Mouse (Mus musculus) liver, embryonic 16.5 days (tissue): ENCODE measurements around the gene Rgs3. TPM values are rescaled to one million over a fixed set of nuclear protein-coding genes. Genes with fewer than 3 reads are reported as not detected.

Source experiments
- ATAC-seq: fragments of 200-750 bp; cut with Nextera tagmentation; 2 replicates; pipeline ENCODE4 v1.8.0; 2017; ENCODE audit warnings: low read depth, mild to moderate bottlenecking, moderate number of reproducible peaks, moderate library complexity
- H3K27ac ChIP-seq: fragments of 300-500 bp; sonication (generic); 2 replicates; pipeline ENCODE4 v1.5.1; 2014; ENCODE audit warnings: mild to moderate bottlenecking, low read length
- H3K27me3 ChIP-seq: fragments of 300-500 bp; sonication (generic); 2 replicates; pipeline ENCODE4 v1.6.1; 2014; ENCODE audit warnings: low read depth, low read length, mixed read lengths; ENCODE audit not compliant: control insufficient read depth, insufficient read depth
- H3K36me3 ChIP-seq: fragments of 300-500 bp; sonication (generic); 2 replicates; pipeline ENCODE4 v1.6.1; 2014; ENCODE audit warnings: mild to moderate bottlenecking; ENCODE audit not compliant: control insufficient read depth, insufficient read depth
- H3K4me1 ChIP-seq: fragments of 300-500 bp; sonication (generic); 2 replicates; pipeline ENCODE4 v1.6.1; 2014; ENCODE audit warnings: low read depth, low read length, mixed read lengths; ENCODE audit not compliant: control insufficient read depth
- H3K4me2 ChIP-seq: fragments of 300-500 bp; sonication (generic); 2 replicates; pipeline ENCODE4 v1.6.1; 2014; ENCODE audit warnings: low read depth, low read length, mixed read lengths
- H3K4me3 ChIP-seq: fragments of 300-500 bp; sonication (generic); 2 replicates; pipeline ENCODE4 v1.5.1; 2014; ENCODE audit warnings: low read depth, mild to moderate bottlenecking, low read length
- H3K9ac ChIP-seq: fragments of 300-500 bp; sonication (generic); 2 replicates; pipeline ENCODE4 v1.6.1; 2014; ENCODE audit warnings: low read depth, low read length
- H3K9me3 ChIP-seq: fragments of 300-500 bp; sonication (generic); replicated peaks from 2 replicates; pipeline ENCODE4 v1.6.1; 2016; ENCODE audit warnings: low read length; ENCODE audit not compliant: control insufficient read depth
- WGBS: fragments of 180-500 bp; shearing (Covaris S2); extraction: QIAGEN DNeasy Blood & Tissue Kit; methylation state at CpG from one replicate; pipeline ENCODE4 v1.1.7; 2014; ENCODE audit not compliant: insufficient replicate concordance; 5-methylcytosine and 5-hydroxymethylcytosine counted together
- polyA plus RNA-seq: library from polyadenylated mRNA; unstranded; fragments of >200 nt; fragmentation: Nextera tagmentation; extraction: Ambion mirVana; gene quantifications from 2 replicates; pipeline ENCODE4 v1.2.1, GENCODE M21; 2015

The Rgs3 gene
- polyA plus RNA-seq, 1 experiment from 2014 or later = 7.0 TPM

- peak overlapping the region; percentile 87 for H3K4me2 ChIP-seq
- 28% methylated on average over 10 of the region's 10 CpGs for WGBS
- no peak for ATAC-seq
- H3K36me3 ChIP-seq = peaks cover 20% of the 10 kb centered on the region
- no peaks in the 10 kb centered on the region for H3K27me3 ChIP-seq
- H3K9ac ChIP-seq = peak overlapping the region; percentile 91
- no peaks in the 10 kb centered on the region for H3K9me3 ChIP-seq
- peak overlapping the region; percentile 98 for H3K27ac ChIP-seq
- H3K4me1 ChIP-seq = peaks cover 43% of the 10 kb centered on the region
- peak overlapping the region; percentile 72 for H3K4me3 ChIP-seq
These were observed 41.9 kb upstream of the Rgs3 start for GRCm38 (mm10) chr4:62517538-62518415.

- H3K27me3 ChIP-seq = no peaks in the 10 kb centered on the region
- WGBS = 31% methylated on average over 13 of the region's 13 CpGs
- H3K9ac ChIP-seq = peak overlapping the region; percentile 91
- peak overlapping the region; percentile 98 for H3K27ac ChIP-seq
- peaks cover 12% of the 10 kb centered on the region for H3K36me3 ChIP-seq
- peak overlapping the region; percentile 87 for H3K4me2 ChIP-seq
- no peak for ATAC-seq
- peak overlapping the region; percentile 72 for H3K4me3 ChIP-seq
- H3K9me3 ChIP-seq = no peaks in the 10 kb centered on the region
- peaks cover 39% of the 10 kb centered on the region for H3K4me1 ChIP-seq
These were observed 41.1 kb upstream of the Rgs3 start for GRCm38 (mm10) chr4:62518416-62519121.

DNA sequence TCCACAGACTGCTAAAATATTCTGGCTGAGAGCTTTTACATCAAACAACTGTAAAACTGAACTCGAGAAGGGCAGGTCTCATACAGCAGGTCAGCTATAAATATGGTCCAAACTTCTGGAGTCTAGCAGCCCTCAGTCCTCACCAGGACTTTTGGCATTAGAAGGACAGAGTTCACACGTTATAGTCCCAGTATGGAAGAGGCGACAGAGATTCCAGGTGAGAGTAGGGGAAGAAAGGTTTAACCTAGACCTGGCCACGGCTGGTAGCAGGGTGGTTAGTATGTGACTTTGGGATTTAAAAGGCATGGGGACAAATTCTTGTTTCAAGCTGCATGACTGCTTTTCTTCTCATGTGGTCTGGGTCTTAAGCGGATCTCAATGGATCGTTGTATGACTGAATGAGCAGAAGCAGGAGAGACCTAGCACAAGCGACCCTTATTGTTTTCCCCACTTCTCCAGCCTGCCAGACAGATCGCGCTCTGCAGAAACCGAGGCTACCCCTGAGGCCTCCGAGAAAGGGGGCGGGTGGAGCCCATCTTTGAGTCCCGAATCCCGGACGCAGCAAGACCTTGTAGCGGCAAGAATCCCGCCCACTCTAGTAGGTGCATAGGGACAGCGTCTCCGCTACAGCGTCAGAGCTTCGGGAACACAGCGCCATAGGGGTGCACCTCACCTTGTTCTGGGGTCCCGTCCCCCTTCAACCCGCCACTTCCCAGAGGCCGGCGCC lies 40.4 kb upstream of the Rgs3 start:
- ATAC-seq = peak; percentile 4
- WGBS = 1% methylated on average over 26 of the region's 26 CpGs
- H3K36me3 ChIP-seq = peaks cover 5% of the 10 kb centered on the region; the same call in 1 of the 2 replicates
- H3K9ac ChIP-seq = peak overlapping the region; percentile 91
- H3K27ac ChIP-seq = peak overlapping the region; percentile 98
- peak overlapping the region; percentile 87 for H3K4me2 ChIP-seq
- no peaks in the 10 kb centered on the region for H3K27me3 ChIP-seq
- H3K4me3 ChIP-seq = peak overlapping the region; percentile 72
- peaks cover 38% of the 10 kb centered on the region for H3K4me1 ChIP-seq
- H3K9me3 ChIP-seq = no peaks in the 10 kb centered on the region

DNA sequence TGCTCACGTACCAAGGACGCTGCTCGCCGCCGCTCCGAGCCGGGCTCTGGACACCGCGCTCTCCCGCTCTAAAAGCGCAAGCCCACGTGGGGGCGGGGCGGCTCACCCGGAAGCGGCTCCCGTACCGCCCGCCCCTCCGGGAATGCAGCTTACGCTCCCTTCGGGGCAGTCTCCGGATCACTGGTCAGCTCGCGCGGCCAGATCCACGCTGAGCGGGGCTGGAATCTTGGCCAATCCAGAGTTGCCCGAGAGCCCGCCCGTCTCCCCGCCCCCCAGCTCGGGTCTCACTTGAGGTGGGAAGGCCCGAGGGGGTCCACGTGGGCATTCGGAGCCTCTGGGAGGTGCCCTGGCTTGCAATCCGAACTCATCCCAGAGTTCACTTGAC lies 39.8 kb upstream of the Rgs3 start, which contains the start of gene Alad:
TSS of gene Alad (minus strand) at position 70 of the 385 bp plus-strand sequence.
- H3K4me1 ChIP-seq = peaks cover 39% of the 10 kb centered on the region
- peak within 1 kb of the TSS; percentile 91 for H3K9ac ChIP-seq
- 0% methylated on average over 37 of the region's 37 CpGs for WGBS
- H3K4me3 ChIP-seq = peak within 1 kb of the TSS; percentile 72
- peak; percentile 55 for ATAC-seq
- H3K9me3 ChIP-seq = no peaks in the 10 kb centered on the region
- H3K27ac ChIP-seq = peak within 1 kb of the TSS; percentile 98
- H3K4me2 ChIP-seq = peak within 1 kb of the TSS; percentile 87
- H3K27me3 ChIP-seq = no peaks in the 10 kb centered on the region
- H3K36me3 ChIP-seq = peaks cover 5% of the 10 kb centered on the region; the same call in 1 of the 2 replicates

DNA sequence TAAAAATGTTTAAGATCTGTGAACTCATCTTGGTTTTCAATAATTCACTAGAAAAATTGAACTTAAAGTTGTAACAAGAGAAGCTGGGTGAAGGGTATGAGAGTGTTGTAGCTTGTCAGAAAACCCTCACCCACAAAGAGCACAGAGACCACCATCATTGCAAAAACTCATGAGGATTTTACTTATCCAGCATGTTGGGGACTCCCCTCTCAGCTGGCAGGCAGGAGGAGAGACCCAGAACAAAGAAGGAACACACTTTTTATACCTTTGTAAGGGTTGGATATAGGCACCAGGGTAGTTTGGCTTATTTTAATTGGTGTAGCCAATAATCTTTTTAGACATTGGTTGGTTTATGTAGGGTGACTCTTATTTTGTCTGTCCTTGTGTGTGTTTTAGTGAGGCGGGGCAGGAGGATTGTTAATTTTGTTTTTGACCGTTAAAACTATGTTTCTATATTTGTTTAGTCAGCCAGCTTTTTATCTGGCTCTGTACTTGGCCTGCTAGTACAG lies 38.7 kb upstream of the Rgs3 start:
- Histone ChIP-seq H3K9ac (no peak overlapping the region), H3K4me1 (peaks cover 36% of the 10 kb centered on the region), H3K27ac (peak overlapping the region; percentile 59)

DNA sequence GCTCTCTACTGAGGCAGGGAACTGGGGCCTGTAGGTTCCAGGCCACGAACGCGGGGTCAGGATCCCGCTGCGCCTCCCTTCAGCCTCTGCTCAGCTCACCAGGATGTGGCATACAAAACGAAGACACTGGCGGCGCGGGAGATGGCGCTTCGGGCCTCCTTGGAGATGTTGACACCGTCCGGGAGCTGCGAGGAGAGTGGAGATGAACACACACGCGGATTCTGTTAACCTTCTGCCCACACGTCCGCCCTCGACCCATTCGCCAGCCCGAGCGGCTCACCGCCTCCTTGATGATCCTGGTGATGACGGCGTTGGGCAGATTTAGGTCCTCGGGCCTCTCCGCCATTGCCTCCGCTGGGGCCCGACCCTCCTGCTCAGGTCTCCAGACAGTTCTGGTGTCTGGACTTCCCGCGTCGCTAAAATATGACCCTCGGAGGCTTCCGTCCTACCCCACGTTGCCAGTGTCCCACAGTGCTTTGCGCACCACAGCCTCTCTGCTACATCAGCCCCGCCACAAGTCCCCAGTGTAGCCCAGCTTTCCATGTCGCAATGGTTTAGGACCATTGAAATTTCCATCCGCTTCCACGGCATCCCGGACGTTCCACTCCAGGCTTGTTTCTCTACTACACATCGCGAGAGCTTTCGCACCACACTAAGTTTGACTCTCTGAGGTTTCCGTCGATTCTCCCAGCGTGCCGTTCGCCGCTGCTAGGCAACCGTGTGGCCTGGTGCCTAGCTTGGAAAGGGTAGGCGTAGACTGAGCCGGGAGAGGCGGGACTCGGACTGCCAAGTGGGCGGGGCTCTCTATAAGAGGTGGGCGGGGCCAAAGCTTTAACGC lies 34.8 kb upstream of the Rgs3 start, which contains the start of the genes Pole3 and 4933430I17Rik:
TSS of gene Pole3 (minus strand) at position 418 of the 838 bp plus-strand sequence.
TSS of gene 4933430I17Rik (plus strand) at position 719 of the 838 bp plus-strand sequence.
- WGBS = under 1% methylated on average over 59 of the region's 59 CpGs
- peak within 1 kb of the TSS; percentile 86 for H3K27ac ChIP-seq
- H3K9ac ChIP-seq = peak within 1 kb of the TSS; percentile 74
- peaks cover 24% of the 10 kb centered on the region for H3K4me1 ChIP-seq
- peak; percentile 97 for ATAC-seq
- H3K36me3 ChIP-seq = no peaks in the 10 kb centered on the region; the same call in 1 of the 2 replicates
- H3K9me3 ChIP-seq = no peaks in the 10 kb centered on the region
- H3K4me2 ChIP-seq = peak within 1 kb of the TSS; percentile 66
- H3K27me3 ChIP-seq = no peaks in the 10 kb centered on the region
- H3K4me3 ChIP-seq = peak within 1 kb of the TSS; percentile 83

More for the DNA sequence above, 38.7 kb upstream of the Rgs3 start:
- 47% methylated on average over 2 of the region's 2 CpGs for WGBS
- Histone ChIP-seq H3K4me2 (peak overlapping the region; percentile 87; the same call in 1 of the 2 replicates), H3K9me3 (no peaks in the 10 kb centered on the region), H3K27me3 (no peaks in the 10 kb centered on the region), H3K36me3 (no peaks in the 10 kb centered on the region; the same call in 1 of the 2 replicates), H3K4me3 (no peak overlapping the region)
- ATAC-seq = no peak

DNA sequence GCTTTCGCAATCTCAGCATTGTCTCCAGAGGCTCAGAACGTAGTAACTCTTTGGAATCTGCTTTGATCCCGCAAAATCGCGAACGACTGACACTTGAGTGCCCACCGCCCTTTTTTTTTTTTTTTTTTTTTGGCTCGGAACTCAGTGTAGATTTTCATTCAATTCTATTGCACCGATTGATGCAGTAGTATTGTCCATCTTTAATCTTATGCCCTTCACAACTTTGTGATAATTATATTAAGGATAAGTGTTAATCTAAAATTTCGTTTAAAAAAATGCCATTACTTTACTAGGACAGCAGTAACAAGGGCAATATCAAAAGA lies 34.2 kb upstream of the Rgs3 start:
- H3K27me3 ChIP-seq = no peaks in the 10 kb centered on the region
- no peak overlapping the region for H3K27ac ChIP-seq
- peaks cover 24% of the 10 kb centered on the region for H3K4me1 ChIP-seq
- no peak for ATAC-seq
- peak overlapping the region; percentile 83 for H3K4me3 ChIP-seq
- WGBS = 2% methylated on average over 10 of the region's 10 CpGs
- H3K9ac ChIP-seq = no peak overlapping the region
- no peaks in the 10 kb centered on the region for H3K9me3 ChIP-seq
- no peaks in the 10 kb centered on the region; the same call in 1 of the 2 replicates for H3K36me3 ChIP-seq
- peak overlapping the region; percentile 62 for H3K4me2 ChIP-seq

- peaks cover 18% of the 10 kb centered on the region for H3K4me1 ChIP-seq
- H3K9me3 ChIP-seq = no peaks in the 10 kb centered on the region
- no peaks in the 10 kb centered on the region for H3K27me3 ChIP-seq
- no peak for ATAC-seq
- H3K4me2 ChIP-seq = no peak overlapping the region
- H3K36me3 ChIP-seq = no peaks in the 10 kb centered on the region; the same call in 1 of the 2 replicates
- no peak overlapping the region for H3K9ac ChIP-seq
- H3K4me3 ChIP-seq = no peak overlapping the region
- H3K27ac ChIP-seq = no peak overlapping the region
- WGBS = 45% methylated on average over 2 of the region's 2 CpGs
These were observed 33.4 kb upstream of the Rgs3 start for GRCm38 (mm10) chr4:62526256-62526655.
